In the genomic region with DNA sequence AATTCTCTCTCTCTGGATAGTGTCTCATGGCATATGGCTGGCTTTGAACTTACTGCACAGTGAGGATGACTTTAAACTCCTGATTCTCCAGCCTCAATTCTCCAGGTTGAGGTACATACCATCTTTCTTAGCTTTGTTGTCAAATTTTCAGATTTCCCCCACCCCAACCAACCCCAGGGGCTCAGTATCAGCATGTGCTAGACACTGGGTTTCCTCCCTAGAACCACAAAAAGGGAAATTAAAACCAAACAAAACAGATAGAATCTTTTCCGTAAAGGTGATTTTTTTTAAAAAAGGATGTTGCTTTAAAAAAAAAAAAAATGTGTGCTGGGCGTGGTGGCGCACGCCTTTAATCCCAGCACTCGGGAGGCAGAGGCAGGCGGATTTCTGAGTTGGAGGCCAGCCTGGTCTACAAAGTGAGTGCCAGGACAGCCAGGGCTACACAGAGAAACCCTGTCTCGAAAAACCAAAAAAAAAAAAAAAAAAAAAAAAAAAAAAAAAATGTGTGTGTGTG, we compare ENCODE assay signal across 6 mouse cellular contexts. TPM values are rescaled to one million over a fixed set of nuclear protein-coding genes. Genes with fewer than 3 reads are reported as not detected.
DNase-seq lines count a peak whose midpoint lies in the region; ATAC-seq and TF ChIP-seq lines count a peak whose summit lies in the region.
"Not testable (repeated sequence)": the region's sequence is repeated elsewhere in the genome, so short reads cannot be mapped to it uniquely, and the experiment has no call there.

No protein-coding gene starts in this region.

- not testable (repeated sequence) for TF ChIP-seq CTCF in MEL (IDR thresholded peaks at IDR 0.05 in 2 of 3, conservative IDR thresholded peaks at IDR 0.05 in 1 of 3; ENCODE audit: control insufficient read depth in 1 of 3, insufficient read depth in 1 of 3, low read depth in 2 of 3, low read length in 3 of 3, poor library complexity in 1 of 3, severe bottlenecking in 1 of 3)

- peaks cover 7 to 21% of the 10 kb centered on the region in 2 experiments for H3K4me1 ChIP-seq in MEL (ENCODE audit: control insufficient read depth in 1 of 2, insufficient read depth in 2 of 2, low read length in 2 of 2)

- TF ChIP-seq POLR2A in MEL (IDR thresholded peaks at IDR 0.05; ENCODE audit: control insufficient read depth in 1 of 2, insufficient read depth in 1 of 2, low read depth in 1 of 2, low read length in 2 of 2, poor library complexity in 1 of 2): not testable (repeated sequence)

- H3K27ac ChIP-seq in MEL (ENCODE audit: control insufficient read depth, low read depth, low read length): not testable (repeated sequence)

- peak; percentile 68 for DNase-seq in CD4-positive helper T cell, adult 2 months (ENCODE audit: low read depth, low spot score)
- not testable (repeated sequence) for DNase-seq in MEL (ENCODE audit: low read depth, low spot score)
- DNase-seq in naive thymus-derived CD4-positive, alpha-beta T cell, adult 2 months (ENCODE audit: low read depth): peak; percentile 52

- not testable (repeated sequence) for TF ChIP-seq EP300 in MEL (IDR thresholded peaks at IDR 0.05; ENCODE audit: low read depth in 1 of 2, low read length in 2 of 2)

- ATAC-seq in CD4-positive, CD25-positive, alpha-beta regulatory T cell, adult 4 months: peak; percentile 41
- 0 out of 2 replicates have a peak, but pooled peaks have one; percentile 46 for ATAC-seq in common myeloid progenitor, adult 5-6 weeks (replicated peaks; ENCODE audit: low read depth, poor library complexity, severe bottlenecking)
- ATAC-seq in hematopoietic stem cell, adult 5-6 weeks (replicated peaks in 1 of 2; ENCODE audit: insufficient read depth in 1 of 2, low FRiP score in 2 of 2, low TSS enrichment in 1 of 2, low read depth in 1 of 2, poor library complexity in 2 of 2, severe bottlenecking in 2 of 2): peak; percentile 39 to 58; a peak in 2 of 4 replicates

- TF ChIP-seq RAD21 in MEL (IDR thresholded peaks at IDR 0.05; ENCODE audit: low read depth, low read length): not testable (repeated sequence)

- peaks cover 0 to 30% of the 10 kb centered on the region in 2 experiments; a peak in 2 of 4 replicates for H3K36me3 ChIP-seq in MEL (ENCODE audit: control insufficient read depth in 1 of 2, insufficient read depth in 2 of 2, low read length in 2 of 2)

- H3K79me2 ChIP-seq in MEL (ENCODE audit: control insufficient read depth, insufficient read depth, low read length, poor library complexity): not testable (repeated sequence)

- H3K4me3 ChIP-seq in MEL (ENCODE audit: control insufficient read depth in 1 of 2, insufficient read depth in 1 of 2, low read depth in 2 of 2, low read length in 2 of 2): not testable (repeated sequence)

- not testable (repeated sequence) for H3K9ac ChIP-seq in MEL (ENCODE audit: control insufficient read depth, low read depth, low read length, poor library complexity, severe bottlenecking)

- H3K9me3 ChIP-seq in MEL (replicated peaks; ENCODE audit: insufficient read depth, low read length): not testable (repeated sequence)

- not testable (repeated sequence) for H3K27me3 ChIP-seq in MEL (ENCODE audit: control insufficient read depth in 1 of 2, insufficient read depth in 2 of 2, low read length in 2 of 2)

TF ChIP-seq in MEL, 35 proteins besides CTCF, POLR2A, EP300 and RAD21:
- 0 out of 2 replicates have a peak, but pooled peaks have one; percentile 14 for TF ChIP-seq GATA1 (IDR thresholded peaks at IDR 0.05; ENCODE audit: low read depth, low read length)
- TF ChIP-seq RCOR1 (IDR thresholded peaks at IDR 0.05; ENCODE audit: low read depth, low read length): peak; percentile 82
- TF ChIP-seq ZNF384 (IDR thresholded peaks at IDR 0.05; ENCODE audit: low read depth, low read length): peak; percentile 79
TF ChIP-seq in MEL: peak in this region for 3; not testable (repeated sequence) for 32.

RNA-seq across cellular contexts. Expression of gene D430042O09Rik, which starts 5.9 kb away (rescaled TPM):
- polyA plus RNA-seq in CD4-positive, CD25-positive, alpha-beta regulatory T cell, adult 4 months (2017; shearing (Covaris generic)): 1 to 10 TPM; 4.0 to 4.1 TPM
- total RNA-seq in MEL (2012; rRNA removed): 6.2 and 6.9 TPM in 2 replicates
- polyA plus RNA-seq in MEL (2012; ENCODE audit: insufficient read depth in 1 of 2, insufficient read length in 2 of 2, low read depth in 1 of 2, low replicate concordance in 2 of 2, missing spikeins in 1 of 2): 10 to 100 TPM in 1 of 2 experiments, not detected in 1; 12.8 TPM
- total RNA-seq in common myeloid progenitor, adult 5-6 weeks (2017): 8.6 and 13.2 TPM in 2 replicates
- total RNA-seq in hematopoietic stem cell, adult 5-6 weeks (2017): 9.9 and 15.8 TPM in 2 replicates

RNA-seq across cellular contexts. Expression of gene Gtf3c1, which starts 6.0 kb away (rescaled TPM):
- 10 to 100 TPM; 16.1 to 29.4 TPM for polyA plus RNA-seq in CD4-positive, CD25-positive, alpha-beta regulatory T cell, adult 4 months (2017; shearing (Covaris generic))
- 23.7 and 24.4 TPM in 2 replicates for total RNA-seq in MEL (2012; rRNA removed)
- polyA plus RNA-seq in MEL (2012; ENCODE audit: insufficient read depth in 1 of 2, insufficient read length in 2 of 2, low read depth in 1 of 2, low replicate concordance in 2 of 2, missing spikeins in 1 of 2): 10 to 100 TPM in 1 of 2 experiments, not detected in 1; 36.1 TPM
- 33.7 and 52.9 TPM in 2 replicates for total RNA-seq in common myeloid progenitor, adult 5-6 weeks (2017)
- total RNA-seq in hematopoietic stem cell, adult 5-6 weeks (2017): 32.2 and 48.7 TPM in 2 replicates
